Mouse (Mus musculus) gastrocnemius, postnatal 14 days (tissue): Measurements from ENCODE around the gene 4930453N24Rik. TPM values are rescaled to one million over a fixed set of nuclear protein-coding genes. Genes with fewer than 3 reads are reported as not detected.

ENCODE experiments used
- DNase-seq: peaks from one replicate; pipeline ENCODE4 v3.0.0; 2021; ENCODE audit warnings: mixed read lengths
- intact Hi-C: fragments of 180-260 bp; cut with DNase I; formaldehyde crosslinking; loops from one replicate; pipeline ENCODE4 v1.15.1; 2025; ENCODE audit warnings: low total_unique reads
- total RNA-seq, 2 experiments: library from RNA; stranded (reverse); gene quantifications; 2 replicates each; pipeline ENCODE4 v1.2.3; 2021

Gene 4930453N24Rik
- total RNA-seq, 2 experiments from 2014 or later: 24.0 to 26.0 TPM

DNA sequence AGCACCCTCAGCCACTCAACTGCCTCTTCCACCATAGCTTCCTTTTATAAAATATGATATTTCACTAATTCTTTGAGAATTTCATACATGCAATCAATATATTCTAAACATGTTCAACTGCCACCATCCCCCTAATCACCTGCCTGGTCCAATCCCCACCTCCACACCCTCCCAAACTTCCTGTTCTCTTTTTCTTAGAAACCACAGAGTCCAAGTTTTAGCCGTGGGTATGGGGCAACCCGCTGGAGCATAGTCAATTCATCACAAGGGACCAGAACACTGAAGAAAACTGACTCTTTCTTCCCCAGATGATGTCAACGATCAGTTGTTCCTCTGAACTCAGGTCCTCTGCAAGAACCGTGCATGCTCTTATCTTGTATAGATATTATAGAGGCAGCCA lies 25.9 kb downstream of the 4930453N24Rik start:
- intact Hi-C loops: loop anchor here (10.0 kb wide), 2 partner anchors 870 to 1800 kb away; no protein-coding TSS in a partner anchor
- no peak for DNase-seq

DNA sequence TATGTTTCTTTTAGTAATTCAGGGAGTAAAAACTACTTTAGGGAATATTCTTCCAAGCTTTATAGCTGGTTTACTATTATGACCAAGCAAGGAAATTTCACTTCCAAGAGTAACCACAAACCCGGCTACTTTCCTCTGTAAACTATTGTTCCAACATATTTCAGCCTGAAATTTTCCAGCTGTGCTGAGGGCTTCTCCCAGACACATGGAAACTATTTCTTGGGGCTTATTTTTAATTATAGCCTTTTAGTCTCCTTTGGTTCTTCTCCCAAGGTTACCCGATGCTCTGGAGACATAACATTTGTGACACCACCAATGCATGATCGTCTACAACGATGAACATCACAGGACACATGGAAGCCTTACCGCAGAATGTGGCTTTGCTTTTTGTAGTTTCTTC lies 33.7 kb downstream of the 4930453N24Rik start:
- intact Hi-C loops: no loop called here
- DNase-seq: no peak

DNA sequence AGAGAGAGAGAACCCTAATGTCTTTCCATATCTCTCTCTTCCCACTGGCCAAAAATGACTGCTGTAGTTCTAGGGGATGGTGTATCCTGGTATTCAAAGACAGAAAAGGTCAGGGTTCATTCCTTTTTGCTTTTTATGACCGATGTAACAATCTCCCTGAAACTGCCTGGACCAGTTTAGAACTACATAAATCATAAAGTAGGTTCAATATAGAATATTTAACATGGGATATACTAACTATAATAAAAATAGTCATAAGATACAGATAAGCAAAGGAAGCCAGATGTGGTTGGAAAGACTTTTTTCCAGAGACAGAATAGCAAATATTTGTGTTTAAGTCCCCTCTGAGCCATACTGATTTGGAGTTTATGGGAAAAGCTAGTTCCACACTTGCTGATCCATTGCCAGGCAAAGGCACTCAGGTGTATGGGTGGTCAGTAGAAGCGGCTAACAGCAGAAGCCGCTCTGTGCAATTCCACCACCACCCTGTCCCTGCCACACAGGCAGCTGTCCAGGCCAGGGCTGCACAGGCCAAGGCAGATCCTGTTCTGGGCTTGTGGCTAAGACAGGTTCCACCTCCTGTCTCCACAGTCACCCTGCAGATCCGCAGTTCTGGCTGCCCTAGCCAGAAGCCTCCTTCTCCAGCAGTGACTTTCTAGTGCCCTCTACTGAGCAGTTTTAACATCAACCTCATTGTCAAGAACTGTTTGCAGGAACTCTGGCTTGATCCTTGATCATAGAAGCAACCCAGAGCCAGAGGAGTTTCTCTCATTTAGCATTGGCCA lies 47.5 kb downstream of the 4930453N24Rik start:
- peak; percentile 55 for DNase-seq
- intact Hi-C loops: no loop called here

DNA sequence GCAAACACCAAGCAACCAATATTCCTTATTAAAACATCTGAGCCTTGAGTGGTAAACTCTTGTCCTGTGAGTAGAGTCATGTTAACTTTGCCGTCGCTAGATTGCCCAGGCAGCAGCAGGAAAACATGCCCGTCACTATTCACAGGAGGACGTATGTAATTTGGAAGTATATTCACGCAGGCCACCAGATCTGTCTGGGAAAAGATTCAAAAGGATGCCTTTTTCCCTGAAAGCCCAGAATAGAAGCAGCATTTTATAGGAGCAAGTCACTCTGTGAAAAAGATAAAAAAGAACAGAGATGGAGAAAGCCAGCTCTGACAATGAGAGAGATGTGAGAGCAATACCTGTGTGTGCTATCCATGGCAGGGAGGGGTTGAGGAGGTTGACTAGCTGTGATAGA lies 49.4 kb downstream of the 4930453N24Rik start:
- intact Hi-C loops: no loop called here
- no peak for DNase-seq

DNA sequence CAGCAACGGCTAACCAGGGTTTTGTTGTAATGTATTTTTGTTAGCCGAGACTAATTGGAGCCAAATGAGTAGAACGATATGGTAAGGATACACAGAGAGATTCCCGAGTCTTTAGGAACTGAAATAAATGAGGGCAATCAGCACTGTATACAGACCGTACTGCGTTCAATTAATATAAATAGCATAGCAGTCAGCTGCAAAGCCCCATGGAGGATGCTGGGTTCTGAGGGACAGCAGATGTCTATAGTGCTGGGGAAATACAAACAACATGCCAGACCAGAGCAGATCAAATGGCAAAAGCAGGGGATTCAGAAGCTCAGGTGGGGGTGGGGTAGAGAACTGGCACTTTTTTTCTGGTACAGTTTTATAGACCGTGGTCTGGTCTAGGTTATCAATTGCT lies 51.9 kb downstream of the 4930453N24Rik start:
- no peak for DNase-seq
- intact Hi-C loops: no loop called here

DNA sequence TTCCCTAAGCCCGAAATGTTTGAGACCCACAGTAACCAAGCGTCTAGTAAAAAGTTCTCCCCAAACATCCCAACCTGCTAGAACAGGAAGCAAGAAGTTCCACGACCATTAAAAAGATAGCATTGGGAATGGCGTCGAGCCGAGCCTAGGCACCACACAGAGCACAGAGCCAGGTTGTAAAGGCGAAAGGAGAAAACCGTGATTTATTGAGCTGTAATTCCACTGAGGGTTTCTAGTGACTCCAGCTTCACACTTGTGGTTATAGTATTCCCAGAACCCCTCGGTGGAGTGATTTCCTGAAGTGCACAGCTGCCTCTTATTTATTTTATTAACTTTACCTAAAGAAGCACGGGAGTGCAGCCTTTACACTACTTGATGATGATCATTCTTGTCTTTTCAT lies 53.1 kb downstream of the 4930453N24Rik start:
- no peak for DNase-seq
- intact Hi-C loops: no loop called here

DNA sequence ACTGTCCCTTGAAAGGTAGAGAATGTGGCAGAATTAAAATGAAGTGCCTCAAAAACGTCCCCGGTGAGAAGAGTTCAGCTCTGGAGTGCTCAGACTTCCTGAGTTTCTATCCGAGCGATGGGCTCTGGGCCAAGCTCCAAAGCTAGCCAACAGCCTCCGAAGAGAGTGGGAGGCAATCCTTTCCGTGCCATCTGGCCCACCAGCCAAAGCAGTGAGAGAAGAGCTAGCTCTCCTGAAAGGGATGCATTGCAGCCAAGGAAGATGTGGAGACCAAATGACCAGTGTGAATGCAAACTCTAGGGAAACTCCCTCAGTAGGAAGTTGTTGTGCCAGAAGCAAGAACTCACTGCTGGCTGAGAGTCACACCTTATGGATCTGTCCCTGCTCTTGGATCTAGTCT lies 59.1 kb downstream of the 4930453N24Rik start:
- DNase-seq: peak; percentile 48
- intact Hi-C loops: no loop called here

Other genes starting within 250 kb of the 4930453N24Rik start
- not detected for gene Csnka2ip, start 168.8 kb downstream of the 4930453N24Rik start, total RNA-seq
- 1 to 10 TPM; 6.9 to 7.3 TPM for gene Zfp654, start 80.5 kb upstream of the 4930453N24Rik start, total RNA-seq
- 10 to 100 TPM; 30.9 to 31.5 TPM for gene Cggbp1, start 80.8 kb upstream of the 4930453N24Rik start, total RNA-seq